8 mouse cellular contexts compared by ENCODE assay signal in the genomic region with DNA sequence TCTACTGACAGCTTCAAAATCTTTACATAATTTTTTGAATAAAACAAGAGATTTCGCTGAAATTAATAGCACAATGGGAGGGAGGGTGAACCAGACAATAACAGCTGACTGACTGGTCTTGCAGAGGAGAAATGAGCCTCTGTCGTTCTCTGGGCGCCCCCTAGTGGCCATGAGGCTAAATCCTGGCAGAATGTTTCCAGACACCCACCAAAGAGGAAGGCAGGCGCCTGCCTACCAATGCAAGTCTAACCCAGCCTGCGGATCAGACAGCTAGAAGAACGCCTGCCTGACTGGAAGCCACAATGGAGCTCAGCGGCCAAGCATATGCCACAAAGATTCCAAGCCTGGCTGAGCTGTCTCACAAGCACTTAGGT. TPM values are rescaled to one million over a fixed set of nuclear protein-coding genes. Genes with fewer than 3 reads are reported as not detected.
DNase-seq lines count a peak whose midpoint lies in the region; ATAC-seq lines count a peak whose summit lies in the region.

No protein-coding gene starts in this region.

- H3K4me2 ChIP-seq in forebrain, embryonic 13.5 days: peak overlapping the region; percentile 86
- H3K4me2 ChIP-seq in liver, embryonic 16.5 days (ENCODE audit: low read depth, low read length): 0 out of 2 replicates have a peak overlapping the region, but pooled peaks have one; percentile 2
- H3K4me2 ChIP-seq in neural tube, embryonic 13.5 days: peak overlapping the region; percentile 97

- H3K36me3 ChIP-seq in forebrain, embryonic 13.5 days (ENCODE audit: poor library complexity, severe bottlenecking): peaks cover 13% of the 10 kb centered on the region
- H3K36me3 ChIP-seq in liver, embryonic 16.5 days (ENCODE audit: control insufficient read depth, insufficient read depth): no peaks in the 10 kb centered on the region
- H3K36me3 ChIP-seq in neural tube, embryonic 13.5 days: 0 out of 2 replicates have a peak, but pooled peaks cover 5% of the 10 kb centered on the region

- peak; percentile 73 for ATAC-seq in forebrain, embryonic 13.5 days
- no peak for ATAC-seq in liver, embryonic 16.5 days (ENCODE audit: low read depth)
- peak; percentile 71 for ATAC-seq in neural tube, embryonic 13.5 days (ENCODE audit: low read depth)

- WGBS in forebrain, embryonic 13.5 days: 2% methylated on average over 7 of the region's 7 CpGs
- WGBS in liver, embryonic 16.5 days (ENCODE audit: insufficient replicate concordance): under 1% methylated on average over 7 of the region's 7 CpGs
- under 1% methylated on average over 7 of the region's 7 CpGs for WGBS in neural tube, embryonic 13.5 days

- intact Hi-C loops in heart, postnatal 10 days (cut with DNase I): loop anchor here (1.0 to 10.0 kb wide), 6 partner anchors 49 to 619 kb away; no protein-coding TSS in a partner anchor

- no peaks in the 10 kb centered on the region for H3K9me3 ChIP-seq in forebrain, embryonic 13.5 days (replicated peaks)
- H3K9me3 ChIP-seq in liver, embryonic 16.5 days (replicated peaks; ENCODE audit: control insufficient read depth, low read length): no peaks in the 10 kb centered on the region
- no peaks in the 10 kb centered on the region for H3K9me3 ChIP-seq in neural tube, embryonic 13.5 days

- peak; percentile 71 to 80 for DNase-seq in CD8-positive naive resting alpha-beta T cell, adult 2 months (ENCODE audit: low read depth in 2 of 2, low spot score in 2 of 2)
- DNase-seq in c-Kit-positive CD71-negative TER-119-negative erythroid progenitor cells, embryonic 14.5 days (ENCODE audit: low read depth): peak; percentile 88
- DNase-seq in heart, postnatal 10 days: peak; percentile 98 to 99
- DNase-seq in kidney, postnatal 4 days: peak; percentile 98 to 99
- peak; percentile 96 for DNase-seq in telencephalon, adult 2 months (ENCODE audit: low read depth, low spot score)

- peak overlapping the region; percentile 88 for H3K27ac ChIP-seq in forebrain, embryonic 13.5 days
- H3K27ac ChIP-seq in liver, embryonic 16.5 days (ENCODE audit: low read length): no peak overlapping the region
- H3K27ac ChIP-seq in neural tube, embryonic 13.5 days (replicated peaks): peak overlapping the region; percentile 99

- no peaks in the 10 kb centered on the region for H3K27me3 ChIP-seq in forebrain, embryonic 13.5 days
- H3K27me3 ChIP-seq in liver, embryonic 16.5 days (ENCODE audit: control insufficient read depth, insufficient read depth, low read depth, low read length): peaks cover 40% of the 10 kb centered on the region
- no peaks in the 10 kb centered on the region for H3K27me3 ChIP-seq in neural tube, embryonic 13.5 days

- H3K4me1 ChIP-seq in forebrain, embryonic 13.5 days: peaks cover 59% of the 10 kb centered on the region
- H3K4me1 ChIP-seq in liver, embryonic 16.5 days (ENCODE audit: control insufficient read depth, low read depth, low read length): no peaks in the 10 kb centered on the region; the same call in 1 of the 2 replicates
- peaks cover 73% of the 10 kb centered on the region for H3K4me1 ChIP-seq in neural tube, embryonic 13.5 days (replicated peaks)

- H3K9ac ChIP-seq in forebrain, embryonic 13.5 days: peak overlapping the region; percentile 98
- no peak overlapping the region for H3K9ac ChIP-seq in liver, embryonic 16.5 days (ENCODE audit: low read depth, low read length)
- H3K9ac ChIP-seq in neural tube, embryonic 13.5 days: peak overlapping the region; percentile 100

- peak overlapping the region; percentile 80 for H3K4me3 ChIP-seq in forebrain, embryonic 13.5 days
- no peak overlapping the region for H3K4me3 ChIP-seq in liver, embryonic 16.5 days (ENCODE audit: low read depth, low read length)
- peak overlapping the region; percentile 91 for H3K4me3 ChIP-seq in neural tube, embryonic 13.5 days

RNA-seq across cellular contexts. Expression of a gene that starts 2.4 kb away (rescaled TPM):
- polyA plus RNA-seq in forebrain, embryonic 13.5 days (2015; fragmentation: Nextera tagmentation; extraction: Ambion mirVana): 5.3 and 7.4 TPM in 2 replicates
- 10 to 100 TPM; 25.3 to 33.0 TPM for total RNA-seq in heart, postnatal 10 days (2021)
- polyA plus RNA-seq in liver, embryonic 16.5 days (2015; fragmentation: Nextera tagmentation; extraction: Ambion mirVana): 0.13 and 0.14 TPM in 2 replicates
- polyA plus RNA-seq in neural tube, embryonic 13.5 days (2015; fragmentation: Nextera tagmentation; extraction: Ambion mirVana): 5.4 and 5.7 TPM in 2 replicates

Comparison
In these comparisons a context has a peak if more than half of its experiments do, and no peak if none do; other contexts are left out.
1. H3K4me2 ChIP-seq: peak in every context shown above with its lines; median percentile 97 in neural tube, embryonic 13.5 days; 86 in forebrain, embryonic 13.5 days; 2 in liver, embryonic 16.5 days.